Mouse (Mus musculus) thymus, adult 2 months (tissue): ENCODE data around the gene Mgll. TPM values are rescaled to one million over a fixed set of nuclear protein-coding genes. Genes with fewer than 3 reads are reported as not detected.

Experiments used
- DNase-seq: peaks from one replicate; pipeline ENCODE4 v3.0.0; 2021
- H3K27ac ChIP-seq: fragments of 200-500 bp; 2 replicates; pipeline ENCODE4 v1.5.1; 2012; ENCODE audit warnings: low read length, control low read depth; ENCODE audit not compliant: control insufficient read depth, insufficient read depth
- H3K27me3 ChIP-seq: fragments of 200-500 bp; 2 replicates; pipeline ENCODE4 v1.6.1; 2012; ENCODE audit warnings: mild to moderate bottlenecking, low read length, moderate library complexity, mixed read lengths; ENCODE audit not compliant: control insufficient read depth, insufficient read depth
- H3K36me3 ChIP-seq: fragments of 200-500 bp; 2 replicates; pipeline ENCODE4 v1.6.1; 2012; ENCODE audit warnings: mild to moderate bottlenecking, low read length, moderate library complexity; ENCODE audit not compliant: control insufficient read depth, insufficient read depth
- H3K4me1 ChIP-seq: fragments of 200-500 bp; replicated peaks from 2 replicates; pipeline ENCODE4 v1.6.1; 2012; ENCODE audit warnings: low read length; ENCODE audit not compliant: control insufficient read depth, insufficient read depth
- H3K4me3 ChIP-seq: fragments of 200-500 bp; 2 replicates; pipeline ENCODE4 v1.5.1; 2012; ENCODE audit warnings: mild to moderate bottlenecking, low read length, control low read depth, moderate library complexity; ENCODE audit not compliant: control insufficient read depth, insufficient read depth
- CTCF ChIP-seq: fragments of 200-500 bp; IDR thresholded peaks from 2 replicates; pipeline ENCODE4 v1.5.1; 2012; ENCODE audit warnings: mild to moderate bottlenecking, control low read depth, low read length, moderate library complexity, borderline replicate concordance; ENCODE audit not compliant: control insufficient read depth, poor library complexity, insufficient read depth; ENCODE audit errors: extremely low read depth
- POLR2A ChIP-seq: fragments of 200-500 bp; IDR thresholded peaks from 2 replicates; pipeline ENCODE4 v1.6.1; 2012; ENCODE audit warnings: mild to moderate bottlenecking, low read length, control low read depth, moderate library complexity; ENCODE audit not compliant: control insufficient read depth, poor library complexity, insufficient read depth; ENCODE audit errors: extremely low read depth
- WGBS: fragments of 180-500 bp; shearing (Covaris S2); methylation state at CpG from one replicate; pipeline ENCODE4 v1.1.7; 2018; 5-methylcytosine and 5-hydroxymethylcytosine counted together
- polyA plus RNA-seq: library from polyadenylated mRNA; depleted of rRNA; stranded (reverse); fragments of >200 nt; gene quantifications from 2 replicates; pipeline ENCODE4 v1.2.3, GENCODE M21; 2012

The Mgll gene
- polyA plus RNA-seq, 1 experiment: 60.3 TPM

DNA sequence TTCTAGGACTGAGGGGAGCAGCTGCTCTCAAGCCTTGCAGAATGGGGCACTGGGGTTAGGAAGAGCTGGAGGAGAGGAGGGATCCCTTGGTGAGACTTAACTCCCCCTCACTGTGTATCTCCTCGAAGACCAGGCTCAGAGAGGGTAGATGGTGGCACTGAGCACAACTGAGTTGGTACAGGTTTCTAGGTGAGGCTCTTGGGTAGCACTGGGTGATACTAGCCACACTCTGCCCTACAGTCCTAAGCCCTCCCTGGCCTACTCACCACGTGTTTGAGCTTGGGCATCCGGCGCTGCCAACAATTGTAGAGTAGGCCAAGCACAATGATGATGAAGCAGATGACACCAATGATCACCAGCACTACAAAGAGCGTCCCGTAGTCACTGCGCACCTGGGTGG, 119.0 kb downstream of the Mgll start:
- Histone ChIP-seq H3K36me3 (peaks cover 7% of the 10 kb centered on the region), H3K27ac (no peak overlapping the region), H3K4me3 (no peak overlapping the region), H3K27me3 (no peaks in the 10 kb centered on the region), H3K4me1 (peaks cover 13% of the 10 kb centered on the region)
- WGBS: 83% methylated on average over 7 of the region's 7 CpGs
- no peak for DNase-seq
- TF ChIP-seq POLR2A (no peak), CTCF (no peak)

- no peak overlapping the region for H3K27ac ChIP-seq
- H3K4me1 ChIP-seq: peaks cover 13% of the 10 kb centered on the region
- H3K4me3 ChIP-seq: no peak overlapping the region
- H3K36me3 ChIP-seq: peaks cover 1% of the 10 kb centered on the region
- no peak for TF ChIP-seq POLR2A
- no peak for TF ChIP-seq CTCF
- H3K27me3 ChIP-seq: no peaks in the 10 kb centered on the region
- no peak for DNase-seq
- WGBS: 93% methylated on average over 9 of the region's 9 CpGs
Measured at GRCm38 (mm10) chr6:88843781-88844725, 119.8 kb downstream of the Mgll start.

GRCm38 (mm10) chr6:88844901-88845565, 120.8 kb downstream of the Mgll start:
- TF ChIP-seq POLR2A: no peak
- TF ChIP-seq CTCF: no peak
- no peak for DNase-seq
- Histone ChIP-seq H3K27ac (no peak overlapping the region), H3K36me3 (no peaks in the 10 kb centered on the region), H3K27me3 (no peaks in the 10 kb centered on the region), H3K4me1 (peaks cover 13% of the 10 kb centered on the region), H3K4me3 (no peak overlapping the region)
- 92% methylated on average over 7 of the region's 7 CpGs for WGBS

GRCm38 (mm10) chr6:88847571-88847970, 123.4 kb downstream of the Mgll start:
- Histone ChIP-seq H3K4me3 (no peak overlapping the region), H3K27ac (no peak overlapping the region), H3K27me3 (no peaks in the 10 kb centered on the region), H3K36me3 (no peaks in the 10 kb centered on the region), H3K4me1 (0 out of 2 replicates have a peak, but pooled peaks cover 3% of the 10 kb centered on the region)
- no peak for DNase-seq
- no peak for TF ChIP-seq POLR2A
- TF ChIP-seq CTCF: no peak
- WGBS: 79% methylated on average over 2 of the region's 2 CpGs

DNA sequence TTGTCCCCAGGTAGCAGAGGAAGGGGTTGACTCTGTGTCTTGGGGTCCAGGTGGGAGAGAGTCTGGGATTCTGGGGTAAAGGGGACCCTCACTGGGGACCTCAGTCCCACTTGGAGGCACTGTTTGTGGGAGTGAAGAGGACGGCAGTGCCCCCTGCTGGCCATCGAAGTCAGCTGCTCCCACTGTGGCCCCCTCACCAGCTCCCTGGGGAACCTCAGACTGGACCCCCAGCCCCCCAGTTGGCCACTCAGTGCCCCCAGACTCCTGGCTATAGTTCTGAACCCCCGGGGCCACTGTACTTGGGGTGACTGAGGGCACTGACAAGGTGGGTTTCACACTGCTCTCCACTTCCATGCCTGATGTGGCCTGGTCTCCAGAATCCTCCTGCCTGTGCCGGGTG, 125.1 kb downstream of the Mgll start:
- Histone ChIP-seq H3K27me3 (no peaks in the 10 kb centered on the region), H3K36me3 (no peaks in the 10 kb centered on the region), H3K4me3 (no peak overlapping the region), H3K4me1 (no peaks in the 10 kb centered on the region), H3K27ac (no peak overlapping the region)
- DNase-seq: peak; percentile 50
- TF ChIP-seq POLR2A: no peak
- TF ChIP-seq CTCF: peak; percentile 72; the same call in 1 of the 2 replicates
- 56% methylated on average over 4 of the region's 4 CpGs for WGBS

GRCm38 (mm10) chr6:88850034-88850433, 125.8 kb downstream of the Mgll start:
- no peaks in the 10 kb centered on the region for H3K36me3 ChIP-seq
- no peak overlapping the region for H3K27ac ChIP-seq
- DNase-seq: no peak
- no peak overlapping the region for H3K4me3 ChIP-seq
- H3K27me3 ChIP-seq: no peaks in the 10 kb centered on the region
- TF ChIP-seq CTCF (no peak), POLR2A (no peak)
- 90% methylated on average over 7 of the region's 7 CpGs for WGBS
- no peaks in the 10 kb centered on the region for H3K4me1 ChIP-seq
